Mouse (Mus musculus) gonadal fat pad, adult 2 months (tissue): ENCODE measurements at regions not wholly inside any gene's neighbourhood (a gene's known extent, or its start where the extent isn't known, plus 50 kb on each side); places are given as distances from the start of the nearest gene placed in this dataset.

ENCODE experiments used
- DNase-seq: peaks from one replicate; pipeline ENCODE4 v3.0.0-alpha.2; 2012; ENCODE audit warnings: low read depth

DNA sequence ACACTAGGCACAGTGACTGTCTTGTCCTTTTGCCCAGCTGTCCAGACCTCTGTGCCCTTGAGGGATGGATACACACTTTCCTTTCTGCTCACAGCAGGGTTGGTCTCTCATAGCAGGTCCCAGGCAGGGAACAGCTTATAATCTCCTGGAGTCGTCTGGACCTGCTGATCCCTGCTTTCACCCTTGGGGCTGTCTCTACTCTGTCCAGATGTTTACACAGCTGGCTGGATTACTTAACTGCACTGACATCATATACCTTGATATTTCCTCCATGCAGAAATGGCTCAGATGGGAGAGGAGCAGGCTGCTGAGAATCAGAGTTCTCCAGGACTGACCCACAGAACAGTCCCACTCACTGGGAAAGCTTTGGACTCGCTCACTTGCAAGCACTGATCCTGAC is 284.6 kb upstream of the Zmiz1 start:
- DNase-seq = peak; percentile 36

DNA sequence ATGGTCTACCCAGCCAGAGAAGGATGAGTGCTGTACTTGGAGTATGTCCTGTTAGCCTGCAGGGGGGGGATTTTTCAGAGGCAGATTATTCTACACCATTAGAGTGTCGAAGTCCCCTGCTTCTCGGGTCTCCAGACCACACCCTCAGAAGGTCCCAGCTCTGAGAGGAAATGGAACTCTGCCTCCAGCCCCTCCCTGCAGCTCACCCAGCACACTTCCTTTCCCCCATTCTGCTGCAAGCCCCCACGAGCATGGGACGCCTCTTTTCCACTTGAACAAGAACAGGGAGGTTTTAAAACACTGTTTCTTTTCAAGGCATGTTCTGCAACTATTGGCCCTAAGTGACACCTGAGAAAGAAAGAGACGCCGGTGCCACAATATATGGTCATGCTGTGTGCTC is 282.8 kb upstream of the Zmiz1 start:
- DNase-seq = no peak

DNA sequence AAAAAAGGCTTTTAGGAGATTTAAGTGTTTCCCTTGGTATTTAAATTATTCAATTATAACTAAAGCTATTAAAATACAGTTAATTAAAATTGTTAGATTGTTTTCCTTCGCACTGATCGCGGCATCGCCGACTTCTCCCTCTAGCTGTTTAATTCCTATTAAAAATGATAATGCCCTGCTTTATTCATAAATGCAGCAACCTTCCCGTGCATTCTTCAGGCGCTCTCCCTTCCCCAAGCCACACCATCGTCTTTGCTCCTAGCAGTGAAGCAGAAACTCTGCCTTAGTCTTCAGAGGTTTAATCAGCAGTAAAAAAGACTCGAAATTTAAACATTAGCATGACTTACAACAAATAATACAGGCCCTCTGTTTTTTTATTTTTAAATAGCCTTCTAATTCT is 278.9 kb upstream of the Zmiz1 start:
- no peak for DNase-seq

DNA sequence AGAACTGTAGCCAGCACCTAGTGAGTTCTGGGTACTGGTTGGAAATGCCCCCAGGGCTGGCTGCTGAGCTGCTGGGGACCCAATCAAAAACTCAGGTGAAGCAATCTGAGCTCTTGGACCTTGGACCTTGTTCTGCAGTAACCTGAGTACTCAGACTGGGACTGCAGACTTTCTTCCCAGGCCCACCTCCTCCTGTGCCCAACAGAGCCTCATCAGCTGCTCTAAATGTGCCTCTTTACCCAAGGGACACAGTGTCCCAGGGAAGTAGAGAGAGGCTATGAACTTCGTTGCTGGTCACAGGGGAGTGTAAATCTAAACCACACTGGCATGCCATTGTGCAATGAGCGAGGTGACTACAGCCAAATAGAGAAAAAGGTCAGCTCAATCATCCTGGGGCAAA is 277.6 kb upstream of the Zmiz1 start:
- no peak for DNase-seq

DNA sequence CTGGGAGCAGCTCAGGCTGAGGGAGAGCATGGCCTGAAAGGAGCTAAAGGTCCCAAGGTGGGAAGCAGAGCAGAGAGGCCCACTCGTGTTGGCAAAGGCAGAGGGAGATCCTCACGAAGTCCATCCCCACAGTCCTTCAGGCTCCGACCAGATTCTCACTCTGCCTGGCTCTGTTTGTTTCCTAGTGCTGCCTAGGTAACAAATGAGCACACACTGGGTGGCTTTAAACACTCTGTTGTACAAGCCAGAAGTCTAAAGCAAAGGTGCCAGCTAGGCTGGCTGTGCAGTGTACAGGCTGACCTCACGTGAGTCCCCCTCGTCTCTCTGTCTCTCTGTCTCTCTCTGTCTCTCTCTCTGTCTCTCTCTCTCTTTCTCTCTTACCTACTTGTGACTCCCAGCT is 274.9 kb upstream of the Zmiz1 start:
- no peak for DNase-seq

DNA sequence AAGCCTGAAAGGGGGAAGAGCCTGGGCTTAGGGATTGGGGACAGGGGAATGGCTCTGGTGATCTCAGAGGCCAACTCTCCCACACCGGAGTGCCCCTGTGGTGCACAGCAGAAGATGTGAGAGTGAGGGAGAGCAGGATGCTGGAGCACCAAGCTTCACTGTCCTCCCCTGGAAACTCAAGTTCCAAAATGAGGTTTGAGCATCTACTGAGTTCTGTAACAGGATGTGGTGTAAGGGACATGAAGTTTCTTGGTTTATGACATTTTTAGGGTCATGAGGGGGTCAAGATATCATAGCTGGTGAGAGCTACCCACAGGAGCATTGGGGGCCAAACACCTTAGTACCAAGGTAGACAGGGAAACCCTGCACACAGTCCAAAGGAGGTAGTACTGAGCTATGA is 274.1 kb upstream of the Zmiz1 start:
- DNase-seq = no peak

DNA sequence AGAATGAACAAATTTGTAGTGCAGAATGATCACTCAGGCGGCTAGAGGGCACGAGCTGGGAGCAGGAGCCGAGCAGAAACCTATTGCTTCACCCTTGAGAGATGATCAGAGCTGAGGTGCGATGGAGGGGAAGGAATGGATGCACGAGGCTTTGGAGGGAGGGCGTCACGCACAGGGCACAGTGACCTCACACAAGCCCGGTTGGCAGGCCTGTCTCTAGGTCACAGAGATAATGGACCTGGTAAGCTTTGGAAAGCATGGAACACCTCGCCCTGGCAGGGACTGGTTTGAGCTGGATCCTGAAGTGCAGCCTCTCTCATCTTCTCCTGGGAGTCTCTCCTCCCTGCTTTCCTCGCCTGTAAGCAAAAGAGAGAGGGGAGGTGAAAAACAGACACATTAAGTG is 273.4 kb upstream of the Zmiz1 start:
- no peak for DNase-seq

DNA sequence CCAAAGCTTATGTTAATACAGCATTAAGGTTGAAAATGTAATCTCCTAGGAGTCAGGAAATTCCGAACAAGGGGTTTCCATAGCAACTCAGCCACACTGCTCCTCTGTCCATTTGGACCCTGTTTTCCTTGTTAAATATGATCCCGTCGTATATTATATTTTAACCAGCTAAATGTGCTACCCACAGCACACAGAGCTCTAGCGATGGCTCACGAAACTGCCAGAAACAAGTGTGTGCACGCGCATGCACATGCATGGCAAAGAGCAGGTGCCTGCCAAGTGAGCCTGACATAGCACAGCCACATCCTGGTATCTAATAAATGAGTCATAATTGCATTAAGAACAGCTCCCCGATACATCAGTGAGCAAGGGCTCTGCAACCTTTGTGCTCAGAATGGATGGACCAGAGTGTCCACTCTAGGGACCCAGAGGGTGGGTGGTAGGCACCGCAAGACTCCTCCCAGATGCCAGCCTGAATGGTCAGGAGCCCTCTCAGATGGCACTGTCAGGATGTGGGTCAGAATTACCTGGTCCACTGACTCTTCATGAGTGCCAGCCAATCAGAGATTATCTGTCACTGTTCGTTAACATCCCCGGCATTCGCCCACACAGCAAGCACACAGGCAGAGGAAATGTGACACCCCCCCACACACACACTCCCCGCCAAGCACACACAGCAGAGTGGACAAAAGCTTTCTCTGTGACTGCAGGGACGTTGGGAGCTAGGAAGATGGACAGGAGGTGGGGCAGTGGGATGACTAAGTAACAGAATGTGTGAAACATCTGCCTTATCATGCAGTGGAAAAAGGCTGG is 272.8 kb upstream of the Zmiz1 start:
- DNase-seq = no peak

DNA sequence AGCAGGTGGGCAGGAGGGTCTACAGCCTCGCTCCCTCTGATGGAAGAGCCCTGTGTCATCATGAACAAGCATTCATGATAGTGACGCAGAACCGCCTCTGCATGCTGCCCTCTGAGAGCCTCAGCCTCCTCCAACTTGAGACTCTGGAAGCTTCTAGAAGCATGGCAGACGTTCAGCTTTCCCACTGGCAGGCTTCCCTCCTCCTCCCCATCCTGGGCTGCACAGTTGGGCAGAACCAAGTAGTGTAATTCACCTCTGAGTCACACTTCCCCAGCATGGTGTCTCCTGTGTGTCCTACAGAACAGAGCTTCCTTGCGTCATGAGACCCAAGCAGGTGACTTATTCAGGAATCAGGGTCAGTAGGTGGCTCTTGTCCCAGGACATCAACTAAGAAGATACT is 271.3 kb upstream of the Zmiz1 start:
- DNase-seq = no peak

DNA sequence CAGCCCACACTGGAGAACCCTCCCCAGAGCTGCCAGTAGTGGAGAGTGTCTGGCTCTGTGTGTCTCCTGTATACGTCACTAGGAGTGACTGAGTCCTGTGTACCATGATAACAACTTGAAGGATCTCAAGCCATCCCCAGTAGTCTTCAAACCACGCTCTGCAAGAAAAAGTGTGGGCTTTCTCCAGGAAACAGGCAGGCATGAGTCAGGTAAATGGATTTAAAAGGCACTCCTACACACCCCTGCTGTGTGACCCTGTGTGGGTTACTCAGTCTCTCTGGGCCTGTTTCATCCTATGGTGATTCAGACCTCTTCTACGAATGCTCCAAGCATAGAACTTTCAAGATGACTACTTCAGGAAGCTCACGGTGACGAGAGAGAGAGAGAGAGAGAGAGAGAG is 269.7 kb upstream of the Zmiz1 start:
- DNase-seq = no peak

DNA sequence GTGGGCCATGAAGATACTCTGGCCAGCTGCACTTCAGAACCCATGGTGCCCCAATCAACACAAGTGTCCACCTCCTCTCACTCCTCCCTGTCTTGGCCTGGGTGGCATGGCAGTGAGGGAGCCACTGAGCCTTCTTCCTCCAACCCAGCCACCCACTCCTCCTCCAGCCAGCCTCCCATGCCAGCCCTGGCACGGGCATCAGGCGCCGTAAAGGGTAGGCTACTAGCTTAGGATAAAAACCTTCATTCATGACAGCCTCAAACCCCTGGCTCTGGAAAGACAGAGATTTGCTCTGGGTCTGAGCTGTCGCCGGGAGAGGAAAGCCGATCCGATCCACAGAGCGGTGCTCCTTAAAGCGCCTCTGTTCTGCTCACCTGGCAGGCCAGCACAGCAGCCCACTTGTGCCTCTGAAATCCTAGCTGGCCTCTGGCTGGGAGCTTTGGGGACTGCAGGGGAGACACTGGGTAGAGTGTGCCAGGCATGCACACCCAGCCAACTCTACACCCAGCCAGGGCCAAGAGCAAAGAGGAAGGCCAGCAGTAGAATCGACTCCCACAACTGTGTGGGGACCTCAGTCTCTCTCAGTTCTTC is 268.2 kb upstream of the Zmiz1 start:
- DNase-seq = no peak

DNA sequence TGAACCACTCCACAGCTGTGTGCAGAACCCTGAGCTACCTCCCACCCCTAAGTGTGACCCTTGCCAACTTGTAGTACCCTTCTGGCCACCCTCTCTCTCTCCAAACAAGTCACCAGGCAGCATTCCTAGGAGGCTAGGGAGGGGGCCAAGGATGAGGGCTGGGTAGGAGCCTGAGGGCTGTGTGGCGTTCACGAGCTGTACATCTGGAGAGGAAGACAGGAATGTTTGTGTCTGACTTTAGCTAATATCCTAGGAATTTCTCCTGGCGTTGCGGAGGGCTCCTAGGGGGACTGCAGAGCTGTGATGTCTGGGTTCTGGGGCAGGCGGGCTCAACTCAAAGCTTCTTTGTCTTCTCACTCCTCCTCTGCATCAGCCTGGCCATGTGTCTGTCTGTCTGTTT is 262.2 kb upstream of the Zmiz1 start:
- no peak for DNase-seq

DNA sequence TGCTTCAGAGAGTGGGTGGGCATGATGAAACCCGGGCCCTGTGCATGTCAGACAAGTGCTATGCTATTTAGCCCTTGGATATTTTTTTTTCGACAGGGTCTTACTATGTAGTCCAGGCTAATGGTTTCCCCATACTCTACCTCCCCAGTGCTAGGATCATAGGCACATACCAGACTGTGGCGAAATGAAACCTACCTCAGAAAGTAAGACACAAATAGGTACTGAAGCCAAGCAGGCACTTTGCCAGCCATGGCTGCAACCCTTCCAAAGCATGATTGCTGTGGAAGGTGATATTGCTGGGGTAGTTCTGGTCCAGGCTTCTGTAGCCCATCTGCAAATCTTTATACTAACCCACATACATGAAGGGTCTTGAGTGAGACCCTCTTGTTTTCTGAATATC is 259.1 kb upstream of the Zmiz1 start:
- peak; percentile 68 for DNase-seq

DNA sequence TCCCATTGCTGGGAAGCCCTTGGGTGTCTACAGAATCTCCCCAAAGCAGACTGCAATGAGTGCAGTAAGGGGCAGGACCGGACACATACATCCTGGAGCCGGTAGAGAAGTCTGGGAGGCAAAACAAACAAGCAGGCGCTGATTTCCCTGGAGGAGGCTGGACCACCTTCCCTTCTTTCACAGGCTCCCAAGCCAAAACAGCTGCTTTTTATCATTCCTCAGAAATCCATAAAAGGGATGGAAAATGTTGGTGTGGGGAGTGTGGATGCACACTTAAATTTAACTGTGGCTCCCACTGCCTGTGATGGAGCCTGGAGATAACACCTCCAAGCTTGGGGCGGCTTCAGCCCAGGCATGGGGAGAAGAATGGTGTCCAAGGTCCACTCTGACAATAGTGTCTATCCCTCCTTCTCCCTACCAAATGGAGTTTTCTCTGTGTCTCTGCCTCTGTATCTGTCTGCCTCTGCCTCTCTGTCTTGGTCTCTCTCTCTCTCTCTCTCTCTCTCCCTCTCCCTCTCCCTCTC is 258.3 kb upstream of the Zmiz1 start:
- no peak for DNase-seq

DNA sequence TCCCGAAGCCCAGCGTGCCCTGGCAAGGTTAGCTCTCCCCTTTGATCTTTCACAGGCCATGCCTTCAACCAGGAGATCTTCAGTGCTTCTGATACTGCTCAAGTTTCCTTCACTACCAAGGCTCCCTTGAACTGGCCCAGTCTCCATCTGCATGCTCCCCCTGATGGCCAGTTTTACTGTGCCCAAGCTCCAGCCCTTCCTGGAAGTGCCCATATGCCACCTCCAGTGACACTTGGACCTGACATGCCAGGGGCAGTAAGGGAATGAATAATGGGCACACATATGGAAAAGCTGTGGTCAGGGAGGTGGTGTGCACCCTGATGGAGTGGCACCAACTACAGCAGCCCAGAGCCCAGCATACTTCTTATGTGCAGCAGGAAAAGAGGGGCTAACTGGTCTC is 256.7 kb upstream of the Zmiz1 start:
- DNase-seq = no peak

DNA sequence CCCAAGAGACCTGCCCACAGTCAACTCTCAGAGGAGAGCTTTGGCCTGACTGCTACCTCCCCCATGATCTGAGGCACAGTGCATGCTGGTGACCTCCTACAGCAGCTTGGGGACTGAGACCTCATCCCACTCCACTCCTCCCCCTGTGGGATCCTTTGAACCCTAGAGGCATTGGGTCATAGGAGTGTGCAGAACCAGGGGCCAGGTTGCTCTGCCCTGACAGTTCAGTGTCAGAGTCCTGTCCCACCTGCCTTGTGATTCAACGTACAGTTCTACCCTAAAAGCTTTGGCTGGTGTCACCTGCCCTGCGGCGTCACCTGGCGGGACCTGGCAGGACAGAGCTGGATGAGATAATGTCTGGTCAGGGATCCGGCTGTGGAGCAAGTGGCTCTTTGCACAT is 254.9 kb upstream of the Zmiz1 start:
- no peak for DNase-seq

DNA sequence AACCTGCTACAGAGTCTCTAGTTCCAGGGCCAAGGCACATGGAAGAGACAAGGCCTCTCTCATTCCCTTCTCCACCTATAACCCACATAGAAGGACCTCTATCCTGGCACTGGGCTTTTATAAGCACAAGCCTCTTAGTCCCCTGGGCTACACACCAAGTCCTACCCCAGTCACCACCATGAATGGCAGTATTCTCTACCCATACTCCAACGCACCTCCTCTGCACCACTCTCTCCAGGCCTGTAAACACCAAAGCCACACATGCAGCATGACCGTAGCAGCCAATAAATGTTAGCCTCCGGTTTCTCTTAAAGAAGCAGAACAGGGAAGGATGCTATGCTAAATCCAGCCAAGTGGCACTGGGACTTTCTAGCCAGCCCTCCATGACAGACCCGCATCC is 252.1 kb upstream of the Zmiz1 start:
- no peak for DNase-seq

DNA sequence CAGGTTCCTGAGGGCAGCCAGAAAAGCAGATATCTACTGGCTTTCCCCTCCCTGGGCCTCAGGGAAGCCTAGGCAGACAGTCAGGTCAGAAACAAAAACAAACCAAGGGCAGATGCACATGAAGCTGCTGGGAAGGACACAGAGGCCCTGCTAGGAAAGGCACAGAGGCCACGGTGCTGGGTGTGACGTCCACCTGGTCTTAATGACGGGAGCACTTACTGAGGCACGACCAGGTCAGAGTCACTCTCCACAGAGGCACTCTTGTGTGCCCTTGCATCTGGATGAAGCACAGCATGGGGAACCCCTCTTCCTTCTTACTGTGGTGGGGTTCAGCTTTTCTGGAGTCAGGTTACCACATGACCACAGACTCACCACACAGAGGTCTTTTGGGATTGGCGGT is 251.6 kb upstream of the Zmiz1 start:
- no peak for DNase-seq

DNA sequence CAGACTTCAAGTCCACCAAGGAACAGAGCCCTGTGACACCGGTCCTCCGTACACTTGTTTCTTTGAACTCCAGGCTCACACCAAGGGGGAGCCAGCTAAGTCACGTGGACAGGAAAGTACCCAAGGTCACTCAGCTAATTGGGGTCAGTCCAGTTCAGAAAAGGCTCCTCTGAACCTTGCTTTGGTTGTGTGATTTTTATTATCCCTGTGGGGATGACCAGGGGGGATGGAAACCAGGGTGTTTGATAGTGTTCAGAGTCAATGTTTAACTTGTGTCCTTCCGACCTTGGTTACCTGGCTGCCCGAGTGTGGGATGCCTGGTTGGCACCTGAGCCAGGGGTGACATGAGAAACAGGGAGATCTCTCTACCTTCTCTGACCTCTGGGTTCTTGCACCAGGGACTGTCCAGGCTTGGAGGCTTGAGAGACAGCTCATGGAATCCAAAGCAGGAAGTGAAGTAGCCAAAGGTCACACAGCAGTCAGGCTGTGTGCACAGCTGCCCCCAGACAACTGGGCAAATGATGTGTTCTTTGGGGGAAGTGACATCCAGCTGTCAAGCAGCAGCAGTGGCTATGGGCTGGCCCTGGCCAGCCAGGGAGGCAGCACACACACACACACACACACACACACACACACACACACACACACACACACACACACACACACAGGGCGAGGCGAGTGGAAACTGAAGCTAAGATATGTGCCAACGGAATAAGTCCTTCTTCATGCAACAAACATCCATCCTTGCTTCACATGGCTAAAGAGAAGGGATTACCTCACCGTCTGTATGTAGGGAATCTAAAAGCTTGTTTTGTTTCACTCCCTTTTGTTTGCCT is 250.5 kb upstream of the Zmiz1 start:
- DNase-seq = no peak

DNA sequence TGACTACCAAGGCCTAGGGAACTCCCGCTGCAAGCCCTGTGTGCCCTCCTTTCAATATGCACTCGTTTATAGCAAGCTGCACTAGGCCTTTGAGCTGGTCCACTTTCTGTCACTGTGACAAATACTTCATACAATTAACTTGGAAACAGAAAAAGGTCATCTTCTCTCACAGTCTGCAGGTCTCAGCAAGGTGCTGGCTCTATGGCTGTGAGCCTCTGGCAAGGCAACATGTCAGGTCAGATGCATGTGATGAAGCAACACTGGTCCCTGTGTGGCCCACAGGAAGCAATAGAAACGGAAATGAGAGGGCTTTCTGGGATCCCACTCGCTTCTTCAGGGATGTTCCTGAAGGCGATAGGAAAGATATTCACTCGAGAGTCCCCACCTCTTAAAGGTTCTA is 245.9 kb upstream of the Zmiz1 start:
- no peak for DNase-seq

DNA sequence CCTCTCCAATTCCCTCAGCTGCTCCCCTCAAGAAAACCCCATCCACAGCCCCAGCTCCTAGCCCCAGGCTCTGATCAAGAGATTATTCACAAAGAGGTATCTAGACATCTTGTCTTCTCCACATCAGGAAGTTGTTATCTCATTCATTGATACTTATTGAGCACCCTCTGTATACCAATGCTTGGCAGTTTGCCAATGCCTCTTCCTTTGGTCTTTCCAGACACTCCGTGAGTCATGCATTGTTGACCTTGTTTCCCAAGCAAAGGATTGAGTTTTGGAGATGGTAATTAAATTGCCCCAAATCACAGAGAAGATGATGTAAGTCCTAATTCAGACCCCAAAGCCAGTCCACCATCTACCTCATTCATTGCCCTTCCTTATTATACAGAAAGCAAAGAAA is 235.9 kb upstream of the Zmiz1 start:
- DNase-seq = no peak

DNA sequence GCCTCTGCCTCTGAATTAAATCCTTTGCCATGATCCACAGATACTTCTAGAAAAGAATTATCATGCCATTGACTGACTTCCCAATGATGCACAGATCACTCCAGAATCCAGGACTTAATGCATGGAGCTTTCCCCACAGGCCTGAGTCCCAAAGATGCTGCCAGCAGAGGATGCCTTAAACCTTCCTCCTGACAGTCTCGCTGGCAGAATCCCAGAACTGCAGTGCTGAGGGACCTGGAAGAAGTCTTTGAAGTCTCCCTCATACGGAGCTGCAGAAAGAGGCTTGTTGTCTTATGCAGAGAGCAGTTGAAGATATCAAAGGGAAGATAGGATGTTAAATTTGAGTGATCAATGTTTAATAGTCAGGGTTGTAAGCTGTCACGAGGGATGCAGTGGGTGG is 233.8 kb upstream of the Zmiz1 start:
- DNase-seq = no peak
